Comparison of ENCODE assay signal across 9 mouse cellular contexts in the genomic region with DNA sequence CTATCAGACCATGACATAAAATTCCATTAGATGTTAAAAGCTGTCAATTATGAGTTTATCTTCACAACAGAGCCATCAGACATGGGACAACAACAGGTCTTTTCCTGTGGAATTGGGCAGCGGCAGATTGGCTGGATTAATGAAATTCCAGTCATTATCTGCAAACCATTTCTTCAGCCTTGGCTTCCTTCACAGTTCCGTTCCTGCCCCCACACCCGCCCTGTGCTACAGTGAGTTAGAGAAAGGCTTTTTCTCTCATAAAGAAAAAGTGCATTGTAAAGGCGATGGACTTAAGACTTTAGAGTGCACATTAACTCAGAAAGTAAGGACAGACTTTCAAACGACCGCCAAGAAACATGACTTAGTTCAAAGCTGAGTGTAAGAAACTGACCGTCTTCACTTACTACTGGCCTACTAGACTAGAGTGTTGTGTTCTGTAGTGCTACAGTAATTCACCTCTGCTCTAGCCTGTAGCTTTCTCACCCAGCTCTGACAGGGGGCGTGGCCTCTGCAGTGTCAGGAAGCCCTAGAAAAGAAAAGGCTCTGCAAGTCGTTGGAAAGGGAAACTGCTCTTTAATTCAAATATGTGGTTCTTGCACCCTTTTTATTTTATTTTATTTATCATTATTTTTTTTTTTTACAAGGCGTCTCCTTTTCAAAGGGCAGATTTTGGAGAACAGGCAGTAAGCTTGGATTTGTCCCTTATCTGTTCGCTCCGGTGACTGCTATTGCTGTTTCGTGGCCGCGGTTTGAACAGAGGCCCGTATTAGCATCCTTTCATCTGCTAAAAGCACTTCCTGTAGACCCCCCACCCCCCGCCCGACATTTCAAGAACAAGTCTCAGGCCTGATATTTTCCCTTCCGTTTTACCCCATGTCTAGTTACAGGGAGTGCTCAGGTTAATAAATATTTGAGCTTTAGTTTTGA. TPM values are rescaled to one million over a fixed set of nuclear protein-coding genes. Genes with fewer than 3 reads are reported as not detected.
A peak's percentile ranks its signal among the peaks of the same experiment; 100 is the strongest.
DNase-seq lines count a peak whose midpoint lies in the region; TF ChIP-seq lines count a peak whose summit lies in the region.
"Had no signal": no experiment of that assay in that cellular context is flagged by ENCODE, and none has a peak within 500 bp of the region (broad histone marks: within the 10 kb centered on the region; RNA-seq: fewer than 3 reads in every experiment).

No protein-coding gene starts in this region.

- no peak for TF ChIP-seq POLR2A in heart, adult 2 months (IDR thresholded peaks at IDR 0.05; ENCODE audit: insufficient read depth, low read depth, low read length)

- H3K79me2 ChIP-seq in heart, adult 2 months (replicated peaks; ENCODE audit: control insufficient read depth, insufficient read depth, low read length): no peaks in the 10 kb centered on the region

- H3K27ac ChIP-seq in heart, adult 2 months: peak overlapping the region; percentile 43

- DNase-seq in ES-CJ7 (ENCODE audit: low read depth, low spot score) (peak; percentile 52), ZHBTc4 (ENCODE audit: low read depth, low spot score) (peak; percentile 66)
- peak; percentile 26 to 38 for DNase-seq in heart, adult 2 months
- peak; percentile 14 for DNase-seq in kidney, adult 11 months
- peak; percentile 18 for DNase-seq in lung, postnatal 10 days
- peak; percentile 47 for DNase-seq in thymus, postnatal 14 days
- no peak for DNase-seq in left cerebral cortex, adult 9 months (ENCODE audit: low spot score in 2 of 2)
- DNase-seq in gastrocnemius, adult 18-20 months (ENCODE audit: low spot score): no peak

- H3K9ac ChIP-seq in heart, adult 2 months (ENCODE audit: low read depth, low read length): no peak overlapping the region

- no peaks in the 10 kb centered on the region for H3K27me3 ChIP-seq in heart, adult 2 months (ENCODE audit: control insufficient read depth, insufficient read depth, low read length)

- peaks cover 5% of the 10 kb centered on the region for H3K4me1 ChIP-seq in heart, adult 2 months (ENCODE audit: control insufficient read depth, insufficient read depth, low read length)

- TF ChIP-seq CTCF in heart, adult 2 months (IDR thresholded peaks at IDR 0.05): no peak

- no peak for TF ChIP-seq EP300 in heart, adult 2 months (IDR thresholded peaks at IDR 0.05; ENCODE audit: insufficient read depth, low read depth, low read length)

- WGBS in heart, adult 2 months: 16% methylated on average over 19 of the region's 19 CpGs

- intact Hi-C loops in heart, adult 2 months (cut with DNase I): no loop called here

- H3K36me3 ChIP-seq in heart, adult 2 months (ENCODE audit: control insufficient read depth, insufficient read depth, low read length): peaks cover 3% of the 10 kb centered on the region

- peak overlapping the region; percentile 27; the same call in 1 of the 2 replicates for H3K4me3 ChIP-seq in heart, adult 2 months

RNA-seq across cellular contexts. Expression of gene Wdr20rt, which starts 33.2 kb away (rescaled TPM):
- not detected for total RNA-seq in heart, adult 2 months (2021)
- not detected in 2 replicates for polyA plus RNA-seq in heart, adult 2 months (2012; rRNA removed)
- not detected for total RNA-seq in gastrocnemius, adult 18-20 months (2021)
- polyA plus RNA-seq: cortical plate, adult 2 months had no signal

Comparison
In these comparisons a context has a peak if more than half of its experiments do, and no peak if none do; other contexts are left out.
1. DNase-seq: peak in ES-CJ7 (single experiment), ZHBTc4 (single experiment), heart, adult 2 months (2 of 2), kidney, adult 11 months (single experiment), lung, postnatal 10 days (single experiment) and thymus, postnatal 14 days (single experiment); none in left cerebral cortex, adult 9 months (0 of 2) and gastrocnemius, adult 18-20 months (single experiment).